Mouse (Mus musculus) CH12.LX (cell line): ENCODE data around the gene Doxl2. TPM values are rescaled to one million over a fixed set of nuclear protein-coding genes. Genes with fewer than 3 reads are reported as not detected.
A peak's percentile ranks its signal among the peaks of the same experiment; 100 is the strongest.

Source experiments
- DNase-seq: peaks from one replicate; pipeline ENCODE4 v3.0.0-alpha.2; 2013; ENCODE audit errors: extremely low read depth
- H3K27ac ChIP-seq: 2 replicates; pipeline ENCODE4 v1.5.1; 2012; ENCODE audit warnings: low read depth, mild to moderate bottlenecking, control low read depth, moderate library complexity; ENCODE audit not compliant: insufficient read depth
- H3K27me3 ChIP-seq: replicated peaks from 2 replicates; pipeline ENCODE3; 2012; ENCODE audit warnings: inconsistent platforms
- H3K36me3 ChIP-seq, 2 experiments: replicated peaks in 1 of 2; 2 replicates each; pipeline versions ENCODE3 to v1.6.1; 2012; ENCODE audit warnings: inconsistent platforms in 1 of 2, low read length in 1 of 2, mild to moderate bottlenecking in 1 of 2, mixed read lengths in 1 of 2, moderate library complexity in 1 of 2; ENCODE audit not compliant: control insufficient read depth in 1 of 2, insufficient read depth in 1 of 2
- H3K4me1 ChIP-seq, 2 experiments: 2 replicates each; pipeline ENCODE4 v1.6.1; 2012; ENCODE audit warnings: inconsistent platforms in 1 of 2, moderate library complexity in 1 of 2; ENCODE audit not compliant: insufficient read depth in 2 of 2, control insufficient read depth in 1 of 2
- H3K4me2 ChIP-seq: 2 replicates; pipeline ENCODE4 v1.6.1; 2012; ENCODE audit warnings: low read depth, mild to moderate bottlenecking, control low read depth; ENCODE audit not compliant: poor library complexity, insufficient read depth, severe bottlenecking
- H3K4me3 ChIP-seq, 3 experiments: fragments of 150-350 bp in 1 of 3; sonication (generic) in 1 of 3; replicated peaks in 1 of 3; 2 replicates each; pipeline versions ENCODE3 to v1.5.1; 2011 to 2012; ENCODE audit warnings: low read depth in 2 of 3, low read length in 2 of 3, mild to moderate bottlenecking in 2 of 3, moderate library complexity in 2 of 3, control low read depth in 1 of 3, improper control_type of control experiment in 1 of 3, inconsistent platforms in 1 of 3, mixed read lengths in 1 of 3; ENCODE audit not compliant: poor library complexity in 1 of 3
- H3K79me2 ChIP-seq: replicated peaks from 2 replicates; pipeline ENCODE4 v1.6.1; 2012; ENCODE audit warnings: mild to moderate bottlenecking, moderate library complexity; ENCODE audit not compliant: control insufficient read depth, poor library complexity, insufficient read depth, severe bottlenecking; ENCODE audit errors: extremely low read depth
- H3K9ac ChIP-seq: 2 replicates; pipeline ENCODE4 v1.6.1; 2012; ENCODE audit warnings: low read depth, mild to moderate bottlenecking, control low read depth, moderate library complexity; ENCODE audit not compliant: insufficient read depth
- H3K9me3 ChIP-seq: replicated peaks from 2 replicates; pipeline ENCODE3; 2012; ENCODE audit warnings: low read length, inconsistent platforms, mixed read lengths
- BHLHE40 ChIP-seq: IDR thresholded peaks from 2 replicates; pipeline ENCODE4 v1.6.1; 2011; ENCODE audit warnings: mild to moderate bottlenecking, low read depth, low read length, improper control_type of control experiment
- CHD2 ChIP-seq: IDR thresholded peaks from 2 replicates; pipeline ENCODE4 v1.6.1; 2011; ENCODE audit warnings: low read length, improper control_type of control experiment
- CTCF ChIP-seq, 2 experiments: IDR thresholded peaks in 1 of 2; conservative IDR thresholded peaks in 1 of 2; 2 replicates each; pipeline ENCODE4 v1.5.1; 2011 to 2012; ENCODE audit warnings: low read depth in 2 of 2, low read length in 2 of 2, improper control_type of control experiment in 1 of 2, inconsistent platforms in 1 of 2, mild to moderate bottlenecking in 1 of 2, moderate library complexity in 1 of 2
- E2F4 ChIP-seq: IDR thresholded peaks from 2 replicates; pipeline ENCODE4 v1.6.1; 2011; ENCODE audit warnings: low read depth, low read length, improper control_type of control experiment; ENCODE audit not compliant: insufficient replicate concordance
- ELF1 ChIP-seq: IDR thresholded peaks from 2 replicates; pipeline ENCODE4 v1.6.1; 2014; ENCODE audit warnings: low read depth, mild to moderate bottlenecking, inconsistent platforms, low read length, improper control_type of control experiment
- EP300 ChIP-seq: IDR thresholded peaks from 2 replicates; pipeline ENCODE4 v1.6.1; 2011; ENCODE audit warnings: low read length, improper control_type of control experiment
- IRF4 ChIP-seq: IDR thresholded peaks from 2 replicates; pipeline ENCODE4 v1.6.1; 2014; ENCODE audit warnings: low read depth, mild to moderate bottlenecking, inconsistent platforms, low read length, improper control_type of control experiment
- JUND ChIP-seq: conservative IDR thresholded peaks from 2 replicates; pipeline ENCODE4 v1.6.1; 2011; ENCODE audit warnings: low read depth, low read length, improper control_type of control experiment
- KAT2A ChIP-seq: IDR thresholded peaks from 2 replicates; pipeline ENCODE4 v1.6.1; 2012; ENCODE audit warnings: low read length, improper control_type of control experiment, inconsistent platforms; ENCODE audit not compliant: insufficient replicate concordance
- MAFK ChIP-seq: IDR thresholded peaks from 2 replicates; pipeline ENCODE4 v1.6.1; 2011; ENCODE audit warnings: low read length, improper control_type of control experiment; ENCODE audit not compliant: insufficient replicate concordance
- MAX ChIP-seq: IDR thresholded peaks from 2 replicates; pipeline ENCODE4 v1.6.1; 2011; ENCODE audit warnings: low read length, improper control_type of control experiment
- MAZ ChIP-seq: IDR thresholded peaks from 2 replicates; pipeline ENCODE4 v1.6.1; 2012; ENCODE audit warnings: low read depth, mild to moderate bottlenecking, inconsistent platforms, low read length, improper control_type of control experiment, moderate library complexity
- MEF2A ChIP-seq: IDR thresholded peaks from 2 replicates; pipeline ENCODE4 v1.6.1; 2014; ENCODE audit warnings: low read depth, mild to moderate bottlenecking, inconsistent platforms, low read length, improper control_type of control experiment, borderline replicate concordance
- MYC ChIP-seq: IDR thresholded peaks from 2 replicates; pipeline ENCODE4 v1.6.1; 2011; ENCODE audit warnings: low read depth, mild to moderate bottlenecking, improper control_type of control experiment, low read length
- NELFE ChIP-seq: IDR thresholded peaks from 2 replicates; pipeline ENCODE4 v1.6.1; 2011; ENCODE audit warnings: low read depth, low read length, improper control_type of control experiment
- PAX5 ChIP-seq: IDR thresholded peaks from 2 replicates; pipeline ENCODE4 v1.6.1; 2012; ENCODE audit warnings: low read length, inconsistent platforms, mixed read lengths
- POLR2A ChIP-seq: IDR thresholded peaks from 2 replicates; pipeline ENCODE4 v1.6.1; 2011; ENCODE audit warnings: low read depth, mild to moderate bottlenecking, improper control_type of control experiment, low read length
- POLR2AphosphoS2 ChIP-seq: IDR thresholded peaks from 2 replicates; pipeline ENCODE4 v1.6.1; 2011; ENCODE audit warnings: low read depth, low read length, improper control_type of control experiment
- RAD21 ChIP-seq: IDR thresholded peaks from 2 replicates; pipeline ENCODE4 v1.6.1; 2011; ENCODE audit warnings: low read depth, mild to moderate bottlenecking, low read length, improper control_type of control experiment, moderate library complexity
- SIN3A ChIP-seq: IDR thresholded peaks from 2 replicates; pipeline ENCODE4 v1.6.1; 2012; ENCODE audit warnings: low read length, improper control_type of control experiment, inconsistent platforms
- SMC3 ChIP-seq: IDR thresholded peaks from 2 replicates; pipeline ENCODE4 v1.6.1; 2011; ENCODE audit warnings: low read depth, low read length, improper control_type of control experiment
- TCF12 ChIP-seq: IDR thresholded peaks from 2 replicates; pipeline ENCODE4 v1.6.1; 2014; ENCODE audit warnings: low read depth, mild to moderate bottlenecking, inconsistent platforms, low read length, improper control_type of control experiment
- UBTF ChIP-seq: IDR thresholded peaks from 2 replicates; pipeline ENCODE4 v1.6.1; 2012; ENCODE audit warnings: low read depth, mild to moderate bottlenecking, inconsistent platforms, low read length, improper control_type of control experiment, moderate library complexity
- USF1 ChIP-seq: IDR thresholded peaks from 2 replicates; pipeline ENCODE4 v1.6.1; 2014; ENCODE audit warnings: low read depth, mild to moderate bottlenecking, inconsistent platforms, low read length, improper control_type of control experiment
- ZC3H11A ChIP-seq: IDR thresholded peaks from 2 replicates; pipeline ENCODE4 v1.6.1; 2012; ENCODE audit warnings: low read depth, mild to moderate bottlenecking, inconsistent platforms, low read length, improper control_type of control experiment
- ZMIZ1 ChIP-seq: IDR thresholded peaks from 2 replicates; pipeline ENCODE4 v1.6.1; 2012; ENCODE audit warnings: low read depth, mild to moderate bottlenecking, inconsistent platforms, low read length, improper control_type of control experiment
- ZNF384 ChIP-seq: IDR thresholded peaks from 2 replicates; pipeline ENCODE4 v1.6.1; 2012; ENCODE audit warnings: low read depth, low read length, improper control_type of control experiment, inconsistent platforms
- dilution Hi-C: fragments of 300-500 bp; cut with MboI; formaldehyde crosslinking; loops from 2 replicates; pipeline ENCODE4 v1.14.3; 2020; ENCODE audit warnings: low sequenced_read_pairs; ENCODE audit not compliant: extremely low pct_unique_long_range_greater_than_20kb, extremely low pct_ligation_motif_present
- in situ Hi-C: fragments of 300-500 bp; cut with MboI; formaldehyde crosslinking; loops from 3 replicates; pipeline ENCODE4 v1.14.3; 2019; ENCODE audit warnings: low sequenced_read_pairs, low pct_ligation_motif_present, low pct_unique_long_range_greater_than_20kb, mixed read lengths
- polyA plus RNA-seq: library from polyadenylated mRNA; unstranded; fragments of >175 nt; gene quantifications from 2 replicates; pipeline ENCODE4 v1.2.1, GENCODE M21; 2012; ENCODE audit warnings: low read depth; ENCODE audit not compliant: insufficient read length
- total RNA-seq, 2 experiments: library from RNA; depleted of rRNA; stranded (reverse); fragments of 300-350 nt in 1 of 2; fragments of >200 nt in 1 of 2; gene quantifications; 2 replicates each; pipeline ENCODE4 v1.2.3; 2012 to 2014

Gene Doxl2
- total and polyA plus RNA-seq, 3 experiments = not detected

DNA sequence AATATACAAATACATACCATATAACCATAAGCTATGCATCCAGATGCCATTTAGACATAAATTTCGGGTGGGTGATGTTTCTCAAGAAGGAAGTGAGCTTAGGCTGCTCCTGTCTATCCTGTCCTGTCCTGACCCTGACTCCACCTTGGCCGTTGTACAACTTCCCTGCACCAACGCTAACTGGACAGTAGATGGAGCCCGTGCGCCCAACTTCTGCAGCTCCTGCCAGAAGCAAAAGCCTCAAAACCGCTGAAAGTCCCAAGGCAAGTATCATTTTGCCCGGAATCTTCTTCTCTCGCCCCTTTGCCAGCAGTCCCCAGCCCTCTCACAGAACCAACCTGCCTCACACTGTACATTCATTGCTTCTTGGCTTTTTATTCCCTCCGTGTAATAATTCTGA is 33.2 kb downstream of the Doxl2 start (continued):
- TF ChIP-seq TCF12 = 0 out of 2 replicates have a peak, but pooled peaks have one; percentile 32
- peak; percentile 76 for TF ChIP-seq RAD21
- TF ChIP-seq ZC3H11A = peak; percentile 27; the same call in 1 of the 2 replicates
- TF ChIP-seq MYC = no peak
- TF ChIP-seq NELFE = no peak; the same call in 1 of the 2 replicates
- TF ChIP-seq USF1 = no peak
- TF ChIP-seq MAFK = no peak
- TF ChIP-seq MAX = no peak
- peak; percentile 67 to 89 for TF ChIP-seq CTCF (conservative IDR thresholded peaks at IDR 0.05 in 1 of 2, IDR thresholded peaks at IDR 0.05 in 1 of 2; ENCODE audit: low read depth in 2 of 2, low read length in 2 of 2)
- TF ChIP-seq POLR2A = no peak
- TF ChIP-seq IRF4 = 0 out of 2 replicates have a peak, but pooled peaks have one; percentile 31
- no peak for TF ChIP-seq MAZ
- no peak for TF ChIP-seq BHLHE40
- peak; percentile 37; the same call in 1 of the 2 replicates for TF ChIP-seq ELF1
- TF ChIP-seq SMC3 = peak; percentile 85
- no peak for TF ChIP-seq JUND
- no peak for TF ChIP-seq CHD2
- TF ChIP-seq KAT2A = no peak
- TF ChIP-seq, all 38 proteins: peak for 7

DNA sequence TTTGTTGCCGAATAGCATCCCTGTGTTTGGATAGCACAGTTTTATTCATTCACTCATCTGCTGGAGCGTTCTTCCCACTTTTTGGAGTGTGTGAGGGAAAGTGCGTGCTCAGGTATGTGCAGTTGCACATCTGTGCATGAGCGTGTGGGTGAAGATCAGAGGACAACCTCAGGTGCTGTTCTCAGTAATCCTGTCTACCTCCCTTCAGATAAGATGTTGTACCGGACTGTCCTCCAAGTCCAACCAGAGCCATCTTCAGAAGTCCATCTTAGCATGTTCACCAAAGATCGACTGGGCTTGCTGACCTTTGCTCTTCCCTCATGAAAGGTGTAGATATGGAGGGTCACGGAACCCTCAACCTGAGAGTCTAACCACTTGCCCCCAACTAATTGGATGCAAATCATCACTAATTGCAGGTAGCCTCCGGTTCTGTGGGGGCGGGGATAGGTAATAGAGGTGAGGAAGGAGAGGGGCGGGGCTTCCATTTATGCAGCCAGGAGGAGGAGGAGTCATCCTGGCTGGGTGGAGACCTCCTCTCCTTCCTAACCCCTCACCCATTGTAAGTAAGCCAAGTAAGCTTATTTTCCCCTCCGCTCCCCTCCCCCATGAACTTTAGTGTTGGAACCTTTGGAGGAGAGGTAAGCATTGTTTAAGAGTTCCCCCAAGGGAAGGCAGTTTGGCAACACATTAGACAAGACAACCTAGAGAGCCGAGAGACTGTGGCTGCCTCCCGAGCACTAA is 33.8 kb downstream of the Doxl2 start:
- Histone ChIP-seq H3K4me1 (peaks cover 0 to 4% of the 10 kb centered on the region in 2 experiments; a peak in 1 of 4 replicates), H3K27ac (no peak overlapping the region), H3K9ac (no peak overlapping the region), H3K4me3 (no peak overlapping the region), H3K4me2 (0 out of 2 replicates have a peak overlapping the region, but pooled peaks have one; percentile 16), H3K27me3 (peaks cover 2% of the 10 kb centered on the region)
- in situ Hi-C loops = loop anchor here (10.0 kb wide), 1 partner anchor 386 kb away; the partner anchor contains the start of gene Stk31
- DNase-seq = no peak
- TF ChIP-seq ELF1 (no peak), USF1 (no peak), SIN3A (no peak), RAD21 (no peak), E2F4 (no peak), POLR2AphosphoS2 (no peak), ZC3H11A (no peak), JUND (no peak), EP300 (no peak), ZMIZ1 (no peak), MEF2A (no peak), PAX5 (no peak), UBTF (no peak), NELFE (no peak), IRF4 (no peak), MAZ (no peak), ZNF384 (no peak), BHLHE40 (no peak), TCF12 (no peak)
- TF ChIP-seq, all 38 proteins: peak for 0
- dilution Hi-C loops = no loop called here
- Histone ChIP-seq H3K9me3 (peaks cover 3% of the 10 kb centered on the region), H3K36me3 (no peaks in the 10 kb centered on the region), H3K79me2 (no peaks in the 10 kb centered on the region)
